Mouse (Mus musculus): Measurements from ENCODE around the gene Rps7.
A peak's percentile ranks its signal among the peaks of the same experiment; 100 is the strongest.

Gene Rps7

DNA sequence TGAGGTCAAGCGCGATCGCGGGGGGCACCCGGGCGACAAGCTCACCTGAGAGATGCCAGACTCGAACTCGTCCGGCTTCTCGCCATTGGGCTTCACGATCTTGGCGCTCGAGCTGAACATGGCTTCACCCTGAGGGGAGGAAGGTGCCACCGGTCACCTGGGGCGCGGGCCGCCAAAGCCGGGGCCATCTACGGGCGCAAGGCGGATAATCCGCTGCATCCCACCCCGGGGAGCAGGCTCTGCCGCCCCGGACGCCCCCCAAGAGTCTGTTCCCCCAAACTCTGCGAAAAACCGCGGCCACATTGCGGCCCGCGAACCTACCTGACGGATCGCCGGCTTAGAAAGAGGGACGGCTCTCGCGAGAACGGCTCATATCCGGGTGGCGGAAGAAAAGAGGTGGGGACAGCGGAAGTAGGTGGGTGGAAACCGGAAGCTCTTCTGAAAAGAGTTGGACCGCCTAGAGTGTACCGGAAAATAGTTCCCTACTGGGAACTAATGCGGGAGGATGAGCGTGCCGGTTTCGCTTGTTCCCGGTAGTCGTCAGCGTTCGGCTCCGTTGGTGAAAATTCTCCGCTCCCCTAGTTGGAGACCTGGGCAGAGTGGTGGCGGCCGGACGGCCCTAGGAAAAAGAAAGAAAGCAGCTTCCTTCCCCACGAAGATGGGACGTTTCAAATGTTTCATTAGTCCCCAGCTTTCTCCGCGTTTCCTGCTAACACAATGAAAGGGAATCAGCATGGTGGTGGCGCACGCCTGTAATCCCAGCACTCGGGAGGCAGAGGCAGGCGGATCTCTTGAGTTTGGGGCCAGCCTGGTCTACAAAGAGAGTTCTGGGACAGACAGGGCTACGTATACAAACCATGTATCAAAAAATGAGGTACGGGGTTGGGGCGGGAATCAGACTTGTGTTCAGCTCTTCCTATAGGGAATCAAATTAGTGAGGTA lies at the start of gene Rps7:
TSS of gene Rps7 (minus strand) at position 419 of the 942 bp plus-strand sequence.
- peak; percentile 79 to 93 for DNase-seq (ENCODE audit: low spot score in 2 of 2)

DNA sequence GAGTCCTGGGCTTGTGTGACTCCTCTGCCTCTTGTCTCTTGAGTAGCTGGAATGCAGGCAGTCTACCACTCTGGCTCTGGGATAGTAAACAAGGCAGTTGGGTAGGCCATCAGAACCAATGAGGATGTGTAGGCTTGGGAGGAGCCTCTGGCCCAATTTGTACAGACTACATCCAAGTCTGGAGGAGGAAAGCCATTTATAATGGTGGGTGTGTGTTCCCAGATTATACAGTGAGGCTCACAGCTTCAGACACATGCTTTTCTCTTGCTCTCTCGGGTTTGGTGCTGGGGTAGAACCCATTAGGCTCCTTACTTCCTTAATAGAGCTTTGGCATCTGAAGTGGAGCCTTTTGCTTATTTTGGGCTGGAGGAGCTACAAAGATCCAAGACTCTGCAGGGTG lies 48.9 kb upstream of the Rps7 start:
- no peak for DNase-seq (ENCODE audit: low spot score in 2 of 2)

DNA sequence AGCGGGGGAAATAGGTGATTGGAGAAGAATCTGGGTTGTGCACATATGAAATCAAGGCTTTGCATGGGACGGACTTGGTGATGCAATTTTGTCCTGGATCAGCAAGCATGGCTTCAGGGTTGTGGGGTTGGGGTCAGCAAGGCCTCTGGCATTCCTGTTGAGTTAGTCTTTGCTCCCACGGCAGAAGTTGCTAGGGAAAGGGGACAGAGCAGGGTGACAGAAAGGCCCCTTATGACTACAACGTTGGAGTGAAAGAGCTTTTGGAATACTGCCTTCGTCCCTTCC lies 40.1 kb upstream of the Rps7 start:
- no peak for DNase-seq (ENCODE audit: low spot score in 2 of 2)

DNA sequence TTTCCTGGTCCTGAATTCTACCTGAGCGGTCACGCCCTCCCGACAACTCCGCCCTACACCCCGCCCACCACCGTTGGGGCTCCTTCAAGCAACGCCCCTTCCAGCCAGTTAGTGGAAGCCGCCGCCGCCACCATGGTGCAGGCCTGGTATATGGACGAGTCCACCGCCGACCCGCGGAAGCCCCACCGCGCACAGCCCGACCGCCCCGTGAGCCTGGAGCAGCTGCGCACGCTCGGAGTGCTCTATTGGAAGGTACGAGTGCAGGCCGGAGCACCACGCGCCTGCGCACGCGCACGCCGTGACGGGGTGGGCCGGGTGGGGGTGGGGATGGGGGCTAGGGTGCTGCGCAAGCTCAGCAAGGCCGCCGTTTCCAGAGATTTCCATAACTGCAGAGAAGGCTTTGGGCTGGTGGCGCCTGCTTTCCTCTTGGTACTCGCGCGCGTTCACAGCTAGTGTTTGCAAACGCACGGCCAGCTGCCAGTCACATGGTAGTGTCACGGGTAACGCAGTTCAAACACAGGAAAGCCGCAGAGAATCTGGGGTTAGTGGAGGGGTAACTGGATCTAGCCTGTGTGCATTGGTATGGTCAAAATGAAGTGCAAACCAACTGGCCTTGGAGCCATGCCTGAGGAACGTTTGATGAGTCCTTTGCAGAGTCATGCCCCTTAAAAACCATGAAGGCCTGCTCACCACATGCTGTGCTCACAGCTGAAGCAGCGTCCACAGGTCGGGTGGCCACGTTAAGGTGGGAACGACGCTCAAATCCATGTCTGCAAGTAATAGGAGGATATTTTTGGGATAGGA lies 39.6 kb upstream of the Rps7 start, which contains the start of gene Adi1:
TSS of gene Adi1 (plus strand) at position 111 of the 804 bp plus-strand sequence.
- DNase-seq (ENCODE audit: low spot score in 2 of 2) = peak; percentile 70 to 83

DNA sequence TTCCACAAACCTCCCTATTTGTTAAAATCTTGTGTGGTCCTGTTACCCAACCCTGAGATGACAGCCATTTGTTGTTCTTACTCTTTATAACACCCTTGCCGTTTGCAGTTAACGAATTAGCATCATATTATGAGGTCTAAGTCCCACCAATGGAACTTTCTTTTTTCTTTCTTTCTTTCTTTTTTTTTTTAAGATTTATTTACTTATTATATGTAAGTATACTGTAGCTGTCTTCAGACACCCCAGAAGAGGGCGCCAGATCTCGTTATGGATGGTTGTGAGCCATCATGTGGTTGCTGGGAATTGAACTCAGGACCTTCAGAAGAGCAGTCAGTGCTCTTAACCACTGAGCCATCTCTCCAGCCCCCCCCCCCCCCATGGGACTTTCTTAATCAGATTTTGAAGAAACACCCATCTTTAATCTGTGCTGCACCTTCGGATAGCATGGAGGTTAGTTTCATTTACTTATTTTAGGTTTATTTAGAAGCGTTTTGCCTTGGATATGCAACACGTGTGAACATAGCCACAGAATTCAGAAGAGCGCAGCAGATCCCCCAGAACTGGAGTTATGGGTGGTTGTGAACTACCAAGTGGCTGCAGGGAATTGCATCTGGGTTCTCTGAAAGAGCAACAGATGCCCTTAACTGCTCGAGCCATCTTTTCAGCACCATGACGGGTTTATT lies 38.4 kb upstream of the Rps7 start:
- DNase-seq (ENCODE audit: low spot score in 2 of 2) = no peak

DNA sequence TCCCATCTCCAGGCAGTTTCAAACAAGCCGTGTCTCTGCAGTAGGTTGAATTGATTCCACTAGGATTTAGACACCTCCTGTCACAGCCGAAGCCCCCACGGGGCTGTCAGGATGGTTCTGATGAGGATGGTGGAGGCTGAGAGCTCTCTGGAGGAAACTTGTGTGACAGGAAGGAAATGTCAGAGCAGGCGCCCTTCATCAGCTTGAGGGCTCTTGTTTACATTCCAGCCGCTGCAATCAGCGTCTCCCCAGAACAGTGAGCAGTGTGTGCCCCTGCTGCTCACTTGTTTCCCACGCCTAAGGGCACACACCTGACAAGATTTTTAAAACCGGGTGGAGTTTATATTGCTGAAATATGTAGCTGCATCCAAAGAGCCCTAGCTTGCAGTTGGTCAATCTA lies 31.5 kb upstream of the Rps7 start:
- no peak for DNase-seq (ENCODE audit: low spot score in 2 of 2)

DNA sequence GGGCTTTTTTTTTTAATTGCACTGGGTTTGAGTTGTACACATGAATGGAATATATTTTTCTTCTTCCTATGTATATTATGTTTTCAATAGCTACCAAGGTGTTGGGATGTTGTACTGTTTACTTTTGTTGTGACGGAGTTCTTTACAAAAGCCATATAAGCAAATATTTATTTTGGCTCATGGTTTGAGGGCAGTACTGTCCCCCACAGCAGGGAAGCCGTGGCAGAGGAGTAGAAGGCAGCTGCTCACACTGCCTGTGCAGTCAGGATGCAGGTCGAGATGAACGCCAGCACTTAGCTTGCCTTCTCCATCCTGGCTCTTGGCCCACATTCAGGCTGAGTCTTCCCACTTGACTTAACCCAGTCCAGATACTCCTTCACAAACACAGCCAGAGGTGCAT lies 31.0 kb upstream of the Rps7 start:
- no peak for DNase-seq (ENCODE audit: low spot score in 2 of 2)

DNA sequence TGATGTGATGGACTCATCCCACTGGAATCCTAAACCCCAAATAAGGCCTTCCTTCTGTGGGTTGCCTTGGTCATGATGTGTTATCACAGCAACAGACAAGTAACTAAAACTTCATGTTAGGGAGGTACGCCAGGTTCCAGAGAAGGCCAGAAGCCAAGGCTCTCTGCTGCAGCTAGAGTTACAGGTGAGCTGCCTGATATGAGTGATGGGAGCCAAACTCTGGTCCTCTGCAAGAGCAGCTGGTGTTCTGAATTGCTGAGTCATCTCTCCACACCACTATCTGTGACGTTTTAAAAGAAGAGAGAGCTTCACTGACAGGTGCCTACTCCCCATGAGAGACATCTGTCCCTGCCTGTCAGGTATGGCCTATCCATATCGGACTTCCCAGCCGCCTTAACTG lies 26.9 kb upstream of the Rps7 start:
- DNase-seq (ENCODE audit: low spot score in 2 of 2) = no peak

DNA sequence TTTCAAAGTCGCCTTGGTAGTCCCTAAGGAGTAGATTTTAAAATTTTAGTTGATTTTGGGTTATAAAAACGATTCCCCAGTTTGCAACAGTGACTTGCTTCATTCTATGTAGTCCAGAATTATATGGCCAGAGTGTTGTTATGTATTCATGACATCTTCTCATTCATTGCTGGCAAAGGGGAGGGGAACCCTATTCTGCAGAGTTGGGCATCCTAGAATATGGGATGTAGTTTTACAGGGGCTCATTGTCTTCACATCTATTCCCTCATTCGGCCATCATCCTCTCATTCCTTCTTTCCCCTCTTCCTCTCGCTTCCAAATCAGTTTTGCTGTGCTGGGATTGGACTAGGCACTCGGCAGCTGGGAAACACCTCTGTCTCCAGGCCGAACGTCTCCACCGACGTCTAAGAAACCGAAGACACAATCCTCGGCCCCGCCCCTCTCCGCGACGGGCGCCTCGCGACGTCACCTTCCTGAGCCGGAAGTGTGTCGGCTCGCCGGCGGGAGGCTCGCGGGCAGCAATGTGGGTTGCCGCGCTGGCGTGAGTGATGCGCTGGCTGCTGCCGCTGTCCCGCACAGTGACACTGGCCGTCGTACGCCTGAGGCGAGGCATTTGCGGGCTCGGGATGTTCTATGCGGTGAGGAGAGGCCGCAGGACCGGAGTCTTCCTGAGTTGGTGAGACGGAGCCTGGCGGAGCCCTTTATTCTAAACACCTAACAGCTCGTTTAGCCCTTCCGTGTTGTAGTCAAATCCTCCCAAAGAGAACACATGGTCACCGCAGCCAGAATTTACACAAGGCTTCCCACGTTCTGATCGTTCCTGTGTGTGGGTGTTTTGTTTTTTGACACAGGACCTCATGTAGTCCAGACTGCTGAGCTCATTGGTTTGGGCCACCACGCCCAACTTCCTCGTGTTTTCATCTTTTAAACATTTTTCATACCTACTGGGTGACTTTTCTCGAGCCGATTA lies 13.7 kb upstream of the Rps7 start, which contains the start of gene Rnaseh1:
TSS of gene Rnaseh1 (plus strand) at position 462 of the 970 bp plus-strand sequence.
- DNase-seq (ENCODE audit: low spot score in 2 of 2) = peak; percentile 79 to 90

DNA sequence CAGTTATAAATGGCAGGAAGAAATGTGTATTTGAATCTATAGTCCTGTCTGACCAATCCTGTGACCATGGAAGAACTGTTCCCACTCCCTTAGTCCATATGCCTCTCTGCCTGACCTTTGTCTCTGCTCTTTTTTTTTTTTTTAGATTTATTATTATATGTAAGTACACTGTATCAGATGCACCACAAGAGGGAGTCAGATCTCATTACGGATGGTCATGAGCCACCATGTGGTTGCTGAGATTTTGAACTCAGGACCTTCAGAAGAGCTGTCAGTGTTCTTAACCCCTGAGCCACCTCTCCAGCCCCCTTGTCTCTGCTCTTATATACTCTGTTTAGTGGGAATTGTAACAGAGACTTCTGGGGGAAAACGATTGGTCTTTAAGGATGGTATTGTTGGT lies 3.0 kb upstream of the Rps7 start:
- no peak for DNase-seq (ENCODE audit: low spot score in 2 of 2)

DNA sequence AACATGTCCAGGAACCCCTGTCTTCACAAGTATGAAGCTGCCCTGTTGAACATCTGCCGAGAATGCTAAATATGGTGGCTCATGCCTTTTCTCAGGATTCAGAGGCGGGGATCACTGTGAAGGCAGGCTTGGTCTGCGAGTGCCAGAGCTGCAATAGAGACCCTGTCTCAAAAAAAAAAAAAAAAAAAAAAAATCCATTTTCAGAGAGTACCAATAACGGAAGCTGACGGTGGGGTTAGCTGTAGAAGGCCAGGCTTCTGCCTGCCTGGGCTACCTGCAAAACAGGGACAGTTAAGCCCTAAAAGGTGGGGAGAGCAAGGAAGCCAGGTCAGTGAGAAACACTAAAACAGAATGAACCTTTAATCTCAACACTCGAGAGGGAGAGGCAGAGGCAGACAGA lies 790 bp upstream of the Rps7 start:
- DNase-seq (ENCODE audit: low spot score in 2 of 2) = no peak

DNA sequence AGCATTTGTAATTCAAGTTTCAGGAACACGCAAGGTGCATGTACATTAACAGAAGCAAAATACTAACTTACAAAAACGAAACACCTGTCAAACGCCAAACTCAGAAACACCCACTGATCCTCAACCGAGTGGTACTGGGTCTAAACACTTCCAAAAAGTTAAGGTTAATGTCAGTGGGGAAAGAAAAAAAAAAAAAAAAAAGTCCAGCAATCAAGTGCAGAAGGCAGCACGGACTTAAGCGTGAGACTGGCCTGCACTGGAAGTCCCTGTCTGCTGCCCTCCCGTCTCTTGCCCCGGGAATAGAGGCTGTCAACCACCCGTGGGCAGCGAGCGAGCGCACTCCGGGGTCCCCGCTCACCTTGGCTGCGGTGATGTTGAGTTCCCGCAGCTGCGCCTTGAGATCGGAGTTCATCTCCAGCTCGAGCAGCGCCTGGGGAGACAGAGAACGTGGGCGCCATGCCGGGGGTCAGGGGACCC lies 657 bp downstream of the Rps7 start:
- DNase-seq (ENCODE audit: low spot score in 2 of 2) = no peak

DNA sequence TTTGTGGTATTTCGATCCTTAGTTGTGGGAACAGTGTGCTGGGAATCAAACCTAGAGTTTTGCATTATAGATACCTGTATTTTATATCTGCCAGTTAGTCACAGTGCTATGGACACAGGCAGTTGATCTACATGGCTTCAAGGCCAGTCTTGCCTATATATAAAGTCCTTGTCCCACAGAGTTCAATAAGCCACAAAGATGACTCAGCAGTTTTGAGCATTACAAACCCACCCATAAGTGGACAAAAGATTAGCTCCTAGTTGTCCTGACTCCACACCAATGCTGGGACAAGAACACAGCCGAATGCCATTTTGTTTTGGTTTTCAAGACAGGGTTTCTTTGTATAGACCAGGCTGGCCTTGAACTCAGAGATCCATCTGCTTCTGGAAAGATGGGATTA lies 7.3 kb downstream of the Rps7 start:
- no peak for DNase-seq (ENCODE audit: low spot score in 2 of 2)

DNA sequence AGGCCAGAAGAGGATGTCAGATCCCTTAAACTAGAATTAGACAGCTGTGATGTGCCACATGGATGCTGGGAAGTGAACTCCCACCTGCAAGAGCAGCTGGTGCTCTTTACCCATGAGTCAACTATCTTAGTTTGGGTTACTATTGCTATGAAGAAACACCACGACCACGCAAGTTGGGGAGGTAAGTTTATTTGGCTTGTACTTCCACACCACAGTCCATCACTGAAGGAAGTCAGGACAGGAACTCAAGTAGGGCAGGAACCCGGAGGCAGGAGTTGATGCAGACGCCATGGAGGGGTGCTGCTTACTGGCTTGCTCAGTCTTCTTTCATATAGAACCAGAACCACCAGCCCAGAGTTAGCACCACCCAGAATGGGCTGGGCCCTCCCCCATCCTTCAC lies 8.7 kb downstream of the Rps7 start:
- DNase-seq (ENCODE audit: low spot score in 2 of 2) = no peak

DNA sequence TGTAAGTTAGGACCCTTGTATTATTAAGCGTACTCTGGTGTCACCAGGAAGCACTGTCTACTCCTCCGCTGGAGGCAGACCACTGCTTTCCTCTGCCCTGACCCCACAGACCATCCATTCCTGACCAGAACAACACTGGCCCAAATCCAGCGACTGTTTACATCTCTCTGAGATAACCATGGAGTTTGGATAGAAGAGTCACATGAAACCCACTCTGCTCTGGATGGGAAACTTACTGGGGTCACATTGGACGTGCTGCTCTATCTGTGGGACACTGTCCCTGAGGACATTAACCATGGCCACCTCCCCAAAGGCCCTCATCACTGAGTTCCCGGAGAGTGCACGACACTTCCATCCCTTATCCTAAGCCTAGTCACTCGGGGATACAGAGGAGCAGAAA lies 10.3 kb downstream of the Rps7 start:
- no peak for DNase-seq (ENCODE audit: low spot score in 2 of 2)

DNA sequence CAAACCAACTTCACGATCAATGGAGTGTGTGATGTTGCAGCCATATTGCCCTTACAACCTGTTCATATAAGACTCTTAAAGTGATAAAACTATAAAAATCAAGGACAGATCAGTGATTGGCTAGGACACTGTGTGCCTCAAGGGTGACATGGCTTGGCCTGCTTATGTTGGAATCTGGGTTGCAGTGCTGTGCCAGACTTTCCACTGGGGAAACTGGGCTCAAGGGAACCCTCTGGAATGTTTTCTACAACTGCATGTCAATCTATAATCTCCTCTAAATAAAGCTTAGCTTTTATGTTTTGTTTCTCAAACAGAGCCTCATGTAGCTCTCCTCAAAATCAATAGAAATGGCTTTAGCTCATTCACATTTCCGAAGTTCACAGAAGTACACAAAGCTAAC lies 11.5 kb downstream of the Rps7 start:
- no peak for DNase-seq (ENCODE audit: low spot score in 2 of 2)

DNA sequence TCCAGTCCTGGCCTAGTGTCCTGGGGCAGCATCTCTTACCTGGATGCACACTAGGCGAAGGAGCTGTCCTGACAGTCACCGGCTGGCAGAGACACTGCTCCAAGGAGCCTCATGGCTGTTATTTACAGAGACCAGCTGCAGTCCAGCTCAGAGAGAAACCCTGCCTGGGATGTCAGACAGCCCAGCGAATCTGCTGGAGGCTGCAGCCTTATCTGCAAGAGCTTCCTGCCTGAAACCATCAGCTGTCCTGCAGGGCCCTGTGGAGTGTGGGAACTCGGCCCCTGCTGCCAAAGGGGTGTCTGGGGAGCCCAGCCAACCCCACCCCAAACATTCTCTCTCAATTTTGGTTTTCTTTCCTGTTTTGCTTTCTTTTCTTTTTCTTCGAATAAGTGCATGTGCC lies 12.6 kb downstream of the Rps7 start, which contains the start of gene Colec11:
TSS of gene Colec11 (minus strand) at position 183 of the 400 bp plus-strand sequence.
- no peak for DNase-seq (ENCODE audit: low spot score in 2 of 2)

DNA sequence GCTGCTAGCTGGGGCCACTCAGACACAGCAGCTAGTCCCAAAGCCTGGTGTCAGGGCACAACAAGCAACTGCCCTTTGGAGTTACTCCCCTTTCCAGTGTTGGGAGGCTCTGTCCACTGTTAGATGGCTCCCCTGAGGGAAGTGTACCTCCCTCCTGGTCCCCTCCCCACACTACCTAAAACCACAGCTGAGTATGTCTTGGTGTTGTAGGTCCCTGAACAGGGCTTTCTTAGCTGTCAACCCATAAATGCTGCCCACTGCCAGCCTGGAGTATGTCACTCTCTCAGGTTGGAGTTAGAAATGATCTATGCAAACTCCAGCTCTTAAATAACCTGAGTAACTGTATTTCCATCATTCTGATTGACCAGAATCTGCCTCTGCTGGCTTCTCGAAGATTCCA lies 13.1 kb downstream of the Rps7 start:
- no peak for DNase-seq (ENCODE audit: low spot score in 2 of 2)

DNA sequence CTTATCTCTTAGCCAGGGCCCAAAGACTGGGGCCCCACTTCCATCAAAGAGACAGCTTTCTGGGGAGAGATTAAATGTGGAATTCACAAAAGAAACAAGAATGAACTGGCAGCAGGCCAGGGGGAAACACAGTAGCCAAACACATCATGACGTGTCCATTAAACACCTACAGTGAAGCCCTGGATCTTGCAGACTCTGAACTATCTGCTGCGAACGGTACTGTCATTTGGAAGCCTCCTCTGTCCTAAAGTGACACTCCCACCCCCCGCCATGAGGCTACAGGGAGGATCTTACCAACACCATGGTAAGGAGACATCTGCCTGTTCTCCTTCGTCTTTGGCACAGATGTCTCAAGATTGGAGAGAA lies 13.6 kb downstream of the Rps7 start:
- DNase-seq (ENCODE audit: low spot score in 2 of 2) = no peak

DNA sequence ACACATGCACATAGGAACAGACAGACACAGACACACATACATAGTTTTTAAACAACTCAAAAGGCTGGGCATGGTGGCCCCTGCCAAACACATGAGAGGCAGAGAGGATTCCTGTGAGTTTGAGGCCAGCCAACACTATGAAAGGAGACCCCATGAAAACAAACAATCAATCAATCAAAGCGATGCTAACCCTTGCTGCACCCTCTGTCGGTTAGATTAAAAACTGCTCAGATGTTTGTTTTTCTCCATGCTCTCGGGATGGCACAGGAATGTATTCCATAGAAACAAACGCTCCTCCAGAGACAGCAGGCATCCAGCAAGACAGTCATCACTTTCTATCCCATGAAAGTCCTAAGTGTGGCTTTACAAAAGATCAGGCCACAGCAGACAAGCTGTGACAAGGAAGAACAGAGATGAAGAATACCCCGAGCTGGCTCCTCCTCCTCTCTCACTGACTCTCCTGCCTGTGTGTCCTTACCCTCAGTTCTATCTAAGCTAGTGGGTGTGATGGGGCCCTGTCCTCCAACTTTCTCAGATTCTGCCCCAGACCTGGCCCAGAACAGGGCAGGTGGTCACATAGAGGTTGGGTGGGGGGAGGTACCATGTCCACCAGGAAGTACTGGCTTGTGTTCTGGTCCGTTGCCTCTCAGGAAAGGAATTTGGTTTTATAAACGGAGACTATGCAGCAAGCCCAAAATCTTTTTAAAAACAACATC lies 14.1 kb downstream of the Rps7 start:
- DNase-seq (ENCODE audit: low spot score in 2 of 2) = no peak
